Mouse (Mus musculus) activated CD4-positive, CD25-positive, alpha-beta regulatory T cell (primary cell): ENCODE measurements around the gene Jup. TPM values are rescaled to one million over a fixed set of nuclear protein-coding genes. Genes with fewer than 3 reads are reported as not detected.

ENCODE experiments used
- polyA plus RNA-seq, 2 experiments: library from polyadenylated mRNA; unstranded; fragments of 100-300 nt; shearing (Covaris generic); gene quantifications; one replicate each; pipeline ENCODE4 v1.2.1; 2017

Gene Jup
- 1 to 10 TPM; 2.8 to 10.0 TPM for polyA plus RNA-seq

DNA sequence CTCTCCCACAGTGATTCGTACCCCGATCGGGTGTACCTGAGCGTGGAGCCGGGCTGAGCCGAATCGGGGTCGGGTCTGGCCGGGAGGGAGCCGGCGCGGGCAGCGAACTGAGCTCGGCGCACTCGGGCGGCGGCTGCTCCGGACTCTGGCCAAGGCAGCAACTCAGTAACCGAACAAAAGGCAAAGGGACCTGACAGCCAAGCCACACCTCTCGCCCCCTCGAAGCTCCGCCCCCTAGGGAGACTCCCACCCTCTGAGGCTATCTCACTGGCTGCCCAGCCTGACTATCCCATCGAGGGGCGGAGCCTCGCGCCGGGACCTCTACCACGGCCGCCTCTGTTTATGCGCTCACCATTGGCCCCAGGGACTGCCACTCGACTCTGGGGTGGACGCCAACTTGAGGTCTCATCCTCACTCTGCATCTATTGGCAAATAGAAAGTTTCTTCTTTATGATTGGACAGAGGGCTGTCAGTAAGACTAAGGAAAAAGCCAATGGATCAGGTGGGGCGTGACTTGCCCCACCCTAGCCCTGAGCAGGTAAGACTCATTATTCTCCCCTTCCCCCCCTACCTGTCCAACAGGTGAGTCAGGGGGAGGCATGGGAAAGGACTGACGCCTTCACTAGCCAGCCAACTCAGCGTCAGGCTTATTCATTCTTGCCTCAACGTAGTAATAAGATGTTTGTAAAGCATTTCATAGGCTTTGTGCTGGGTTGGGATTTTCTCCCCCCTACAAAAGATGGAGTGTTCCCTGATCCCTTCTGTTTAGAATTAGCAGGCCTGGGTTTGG is at the start of gene Jup:
TSS of gene Jup (minus strand) at position 164 of the 790 bp plus-strand sequence.

DNA sequence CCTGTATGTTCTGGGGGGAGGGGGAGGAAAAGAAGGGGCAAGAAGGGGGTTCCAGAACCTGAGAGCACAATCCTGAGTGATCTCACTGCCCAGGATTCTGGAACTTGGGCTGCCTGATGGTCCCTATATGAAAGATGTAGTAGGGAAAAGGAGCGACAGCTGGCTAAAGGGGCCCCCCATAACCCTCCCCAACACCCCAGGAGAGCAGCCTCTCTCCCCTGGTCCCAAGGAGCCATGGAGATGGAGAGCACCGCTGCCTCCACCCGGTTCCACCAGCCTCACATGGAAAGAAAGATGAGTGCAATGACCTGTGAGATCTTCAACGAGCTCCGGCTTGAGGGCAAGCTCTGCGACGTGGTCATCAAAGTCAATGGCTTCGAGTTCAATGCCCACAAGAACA is 44.2 kb upstream of the Jup start, which contains the start of the genes Nt5c3b and Klhl10:
TSS of gene Nt5c3b (minus strand) at position 12 of the 400 bp plus-strand sequence.
TSS of gene Klhl10 (plus strand) at position 121 of the 400 bp plus-strand sequence.

DNA sequence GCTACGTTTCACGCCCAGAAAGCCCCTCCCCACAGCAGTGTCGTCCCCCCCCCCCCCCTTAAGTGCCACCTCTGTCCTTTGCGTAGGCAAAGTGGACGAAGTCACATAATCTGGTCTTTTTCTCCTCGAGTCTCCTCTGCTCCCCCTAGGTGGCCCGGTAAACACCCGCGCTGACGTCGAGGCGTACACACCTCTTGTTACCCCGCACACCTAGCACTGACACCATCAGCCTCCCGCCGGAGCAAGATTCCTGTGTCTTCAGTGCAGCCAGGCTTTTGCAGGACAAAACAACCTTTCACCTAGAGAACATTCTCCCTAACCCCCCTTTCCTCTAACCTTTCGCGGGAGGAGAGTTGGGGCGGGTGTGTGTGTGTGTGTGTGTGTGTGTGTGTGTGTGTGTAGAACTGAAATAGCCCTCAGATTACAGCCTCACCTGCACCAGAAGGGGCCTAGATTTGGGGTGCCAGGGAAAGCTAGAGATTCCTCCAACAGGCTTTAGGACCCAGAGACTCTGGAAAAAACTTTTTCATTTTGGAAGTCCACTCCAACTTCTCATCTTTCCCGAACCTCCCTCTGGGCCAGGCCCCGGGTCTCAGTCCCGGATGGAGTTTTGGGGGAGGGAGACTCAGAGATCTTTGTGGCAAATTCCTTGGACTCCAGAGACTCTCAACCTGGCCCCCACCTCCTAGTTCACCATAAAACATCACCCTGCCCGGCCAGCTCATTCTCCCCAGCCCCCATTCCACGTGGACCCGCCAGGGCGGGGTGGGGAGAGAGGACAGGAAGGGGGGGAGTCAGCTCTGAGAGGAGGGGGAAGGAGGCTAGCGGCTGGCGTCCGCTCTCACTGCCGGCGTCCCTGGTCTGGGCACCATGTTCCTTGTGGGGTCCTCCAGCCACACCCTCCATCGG is 17.6 kb upstream of the Jup start, which contains the start of gene Fkbp10:
TSS of gene Fkbp10 (plus strand) at position 784 of the 909 bp plus-strand sequence.

DNA sequence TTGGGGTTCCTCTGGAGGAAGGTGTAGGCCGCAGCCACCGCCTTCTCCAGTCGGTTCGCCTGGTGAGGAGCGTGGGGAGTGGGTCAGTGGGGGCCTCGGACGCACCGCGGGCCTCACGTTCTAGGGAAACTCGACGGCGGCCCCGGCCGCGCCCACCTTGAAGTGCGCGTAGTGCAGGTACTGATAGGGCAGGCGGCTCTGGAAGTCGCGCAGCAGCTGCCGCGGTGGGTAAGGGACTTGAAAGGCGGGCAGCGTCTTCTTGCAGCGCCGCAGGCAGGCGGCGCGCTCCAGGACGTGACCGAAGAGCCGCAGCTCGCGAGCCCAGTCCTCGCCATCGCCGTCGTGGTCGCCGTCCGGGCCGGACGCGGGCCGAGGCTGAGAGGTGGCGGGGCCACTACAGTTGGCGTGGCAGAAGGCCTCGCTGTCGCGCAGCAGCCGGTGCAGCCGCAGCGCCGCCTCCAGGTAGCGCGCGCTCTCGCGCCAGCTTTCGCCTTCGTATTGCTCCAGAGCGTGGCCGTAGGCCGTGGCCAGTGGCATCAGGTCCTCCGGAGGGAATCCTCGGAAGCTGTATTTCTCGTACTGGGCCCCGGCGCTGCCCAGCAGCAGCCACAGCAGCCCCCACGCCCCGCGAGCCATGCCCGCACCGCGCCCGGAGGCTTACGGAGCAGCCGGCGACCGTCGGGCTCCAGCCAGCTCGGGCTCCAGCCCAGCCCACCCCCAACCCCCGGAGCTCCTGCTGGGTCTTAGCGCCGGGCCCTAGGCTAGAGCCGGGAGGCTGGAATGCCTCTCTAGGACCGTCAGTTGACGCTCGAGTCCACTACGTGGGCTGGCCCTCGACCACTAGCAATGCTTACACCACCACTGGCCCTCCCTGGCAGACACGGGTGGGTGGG is 16.7 kb upstream of the Jup start, which contains the start of gene P3h4:
TSS of gene P3h4 (minus strand) at position 816 of the 893 bp plus-strand sequence.

DNA sequence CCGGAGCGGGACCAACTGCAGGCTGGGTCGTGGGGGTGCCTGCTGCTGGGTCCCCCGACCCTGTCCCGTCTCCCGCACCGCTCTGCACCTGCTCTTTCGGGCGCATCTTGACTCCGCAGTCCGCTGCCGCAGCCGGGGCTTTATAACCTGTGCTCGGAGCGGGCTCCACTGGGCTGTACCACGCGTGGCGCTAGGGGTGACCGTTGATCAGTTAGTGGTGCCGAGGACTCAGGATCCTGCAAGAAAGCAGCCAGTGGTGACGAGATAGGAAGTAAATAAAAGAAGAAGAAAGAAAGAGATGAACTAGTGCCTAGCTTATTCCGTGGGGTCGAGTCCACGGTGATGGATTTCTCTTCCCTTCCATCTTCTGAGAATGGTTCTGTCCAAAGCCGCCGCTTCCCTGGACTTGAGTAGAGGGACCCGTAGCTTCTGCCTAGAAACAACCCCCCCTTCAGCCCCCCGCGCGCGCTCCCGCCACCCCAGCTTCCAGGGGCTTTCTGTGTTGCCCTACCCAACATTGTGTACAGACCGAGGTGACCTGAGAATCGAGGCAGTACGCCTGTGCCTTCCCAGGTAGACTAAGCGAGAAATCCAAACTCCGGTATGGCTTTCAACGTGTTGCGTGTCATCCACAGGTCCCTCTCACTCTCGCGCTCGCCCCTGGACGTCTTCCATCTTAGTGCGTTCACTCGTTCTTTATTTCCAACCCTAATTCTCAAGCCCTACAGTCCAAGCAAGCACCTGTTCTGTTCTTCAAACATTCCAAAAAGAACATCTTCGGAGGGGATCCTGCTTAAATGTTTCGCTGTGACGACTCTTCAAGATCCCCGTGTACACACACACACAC is 41.4 kb downstream of the Jup start, which contains the start of gene Hap1:
TSS of gene Hap1 (minus strand) at position 157 of the 847 bp plus-strand sequence.

DNA sequence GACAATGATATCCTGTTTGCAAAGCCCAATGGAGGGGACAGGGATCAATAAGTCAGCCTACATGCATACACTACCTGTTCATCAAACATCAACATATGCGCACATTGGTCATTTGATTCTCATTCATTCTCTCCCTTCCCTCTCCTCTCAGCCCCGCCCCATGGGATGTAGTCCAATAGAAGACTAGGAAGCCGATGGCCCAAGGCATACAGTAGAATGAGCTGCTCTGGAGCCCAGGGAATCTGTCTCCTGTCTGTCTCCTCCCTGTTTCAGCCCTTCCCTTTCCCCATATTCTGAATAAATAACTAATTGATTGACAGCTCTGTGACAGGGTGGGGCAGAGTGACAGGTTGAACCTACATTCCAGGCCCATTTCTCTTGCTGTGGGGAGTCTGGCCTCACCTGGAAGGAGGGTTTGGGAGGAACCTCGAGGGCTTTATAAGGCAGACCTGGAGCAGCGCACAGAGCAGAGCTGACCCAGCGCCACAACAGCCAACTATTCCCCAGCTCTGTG is 63.6 kb downstream of the Jup start, which contains the start of gene Gast:
TSS of gene Gast (plus strand) at position 464 of the 514 bp plus-strand sequence.

DNA sequence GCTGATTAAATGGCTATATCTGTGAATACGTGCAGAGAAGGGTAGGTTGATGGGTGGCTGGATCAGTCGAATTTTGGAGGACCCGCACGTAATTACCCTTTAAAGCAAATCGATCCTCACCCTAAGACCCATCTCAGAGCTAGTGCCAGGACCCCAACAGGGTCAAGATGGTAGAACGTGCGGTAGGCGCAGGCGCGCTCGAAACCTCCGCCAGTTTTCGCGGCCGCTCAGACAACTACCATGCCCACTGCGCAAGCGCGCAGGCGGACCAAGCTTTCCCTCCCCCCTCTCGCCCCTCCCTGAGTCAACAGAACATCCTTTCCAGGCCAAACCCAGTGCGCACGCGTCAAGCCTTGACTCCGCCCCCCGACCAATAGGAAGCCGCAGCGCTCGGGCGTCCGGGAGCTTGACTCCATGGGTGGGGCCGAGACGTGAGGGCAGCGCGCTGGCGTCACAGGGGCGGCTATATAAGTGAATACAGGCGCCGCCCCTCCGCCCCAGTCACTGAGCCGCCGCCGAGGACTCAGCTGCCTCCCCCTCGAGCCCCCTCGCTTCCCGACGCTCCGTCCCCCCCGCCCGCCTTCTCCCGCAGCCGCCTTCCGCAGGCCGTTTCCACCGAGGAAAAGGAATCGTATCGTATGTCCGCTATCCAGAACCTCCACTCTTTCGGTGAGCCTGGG is 77.9 kb downstream of the Jup start, which contains the start of gene Eif1:
TSS of gene Eif1 (plus strand) at position 394 of the 680 bp plus-strand sequence.

Other genes with a start within 250 kb of the Jup start
- gene Krt19, start 249.1 kb downstream of the Jup start, polyA plus RNA-seq = under 1 TPM in 1 of 2 experiments, not detected in 1; 0.28 TPM
- gene Krt9, start 204.5 kb downstream of the Jup start, polyA plus RNA-seq = under 1 TPM in 1 of 2 experiments, not detected in 1; 0.06 TPM
- under 1 TPM in 1 of 2 experiments, not detected in 1; 0.15 TPM for gene Krt14, start 190.2 kb downstream of the Jup start, polyA plus RNA-seq
- under 1 TPM in 1 of 2 experiments, not detected in 1; 0.27 TPM for gene Krt16, start 148.9 kb downstream of the Jup start, polyA plus RNA-seq
- under 1 TPM in 1 of 2 experiments, not detected in 1; 0.31 TPM for gene Krt17, start 136.7 kb downstream of the Jup start, polyA plus RNA-seq
- not detected for gene Krt42, start 127.9 kb downstream of the Jup start, polyA plus RNA-seq
- 1,000 to 10,000 TPM; 1,912 to 1,976 TPM for gene Eif1, start 77.9 kb downstream of the Jup start, polyA plus RNA-seq
- not detected for gene Gast, start 63.4 kb downstream of the Jup start, polyA plus RNA-seq
- 1 to 10 TPM in 1 of 2 experiments, under 1 TPM in 1; 0.79 to 1.9 TPM for gene Hap1, start 41.6 kb downstream of the Jup start, polyA plus RNA-seq
- not detected for gene P3h4, start 17.1 kb upstream of the Jup start, polyA plus RNA-seq
- under 1 TPM; 0.12 to 0.48 TPM for gene Fkbp10, start 17.9 kb upstream of the Jup start, polyA plus RNA-seq
- 100 to 1,000 TPM; 134 to 173 TPM for gene Nt5c3b, start 44.0 kb upstream of the Jup start, polyA plus RNA-seq
- gene Klhl10, start 44.2 kb upstream of the Jup start, polyA plus RNA-seq = under 1 TPM; 0.33 to 0.48 TPM
- 1 to 10 TPM; 2.4 to 4.5 TPM for gene Klhl11, start 75.0 kb upstream of the Jup start, polyA plus RNA-seq
- gene Acly, start 130.2 kb upstream of the Jup start, polyA plus RNA-seq = 100 to 1,000 TPM in 1 of 2 experiments, 10 to 100 TPM in 1; 94.4 to 139 TPM
- 1 to 10 TPM in 1 of 2 experiments, under 1 TPM in 1; 0.16 to 1.3 TPM for gene Ttc25, start 147.8 kb upstream of the Jup start, polyA plus RNA-seq
- gene Cnp, start 177.1 kb upstream of the Jup start, polyA plus RNA-seq = 100 to 1,000 TPM; 373 to 396 TPM
- gene Nkiras2, start 221.5 kb upstream of the Jup start, polyA plus RNA-seq = 10 to 100 TPM; 28.6 to 31.5 TPM
- 100 to 1,000 TPM; 424 to 540 TPM for gene Dnajc7, start 222.4 kb upstream of the Jup start, polyA plus RNA-seq